Mouse (Mus musculus): Measurements from ENCODE around the gene A230050P20Rik.
A peak's percentile ranks its signal among the peaks of the same experiment; 100 is the strongest.

A230050P20Rik gene

GRCm38 (mm10) chr9:20897736-20898510 is 29.5 kb downstream of the A230050P20Rik start:
- no peak for DNase-seq

GRCm38 (mm10) chr9:20898511-20899073 is 30.1 kb downstream of the A230050P20Rik start, which contains the start of gene Eif3g:
Gene Eif3g (minus strand): TSS chr9:20898623.
- peak; percentile 90 for DNase-seq

GRCm38 (mm10) chr9:20901466-20902173 is 33.2 kb downstream of the A230050P20Rik start:
- peak; percentile 60 for DNase-seq

GRCm38 (mm10) chr9:20902174-20902491 is 33.7 kb downstream of the A230050P20Rik start:
- DNase-seq, result no peak

- DNase-seq, result no peak
Measured at GRCm38 (mm10) chr9:20909948-20910347, 41.5 kb downstream of the A230050P20Rik start.

GRCm38 (mm10) chr9:20916160-20916559 is 47.7 kb downstream of the A230050P20Rik start:
- peak; percentile 46 for DNase-seq

- DNase-seq, result no peak
Measured at GRCm38 (mm10) chr9:20923258-20923657, 54.8 kb downstream of the A230050P20Rik start.

Measured in kidney, postnatal 14 days (tissue).